Mouse (Mus musculus) liver, embryonic 13.5 days (tissue): ENCODE data around the gene Gm5934. TPM values are rescaled to one million over a fixed set of nuclear protein-coding genes. Genes with fewer than 3 reads are reported as not detected.
"Not testable (repeated sequence)": the region's sequence is repeated elsewhere in the genome, so short reads cannot be mapped to it uniquely, and the experiment has no call there.

ENCODE experiments used
- ATAC-seq: fragments of 200-750 bp; cut with Nextera tagmentation; 2 replicates; pipeline ENCODE4 v1.8.0; 2017; ENCODE audit warnings: low read depth, mild to moderate bottlenecking, moderate number of reproducible peaks, moderate library complexity
- DNase-seq: peaks from one replicate; pipeline ENCODE4 v3.0.0; 2022
- H3K27ac ChIP-seq: fragments of 300-500 bp; sonication (generic); 2 replicates; pipeline ENCODE4 v1.5.1; 2015; ENCODE audit warnings: moderate library complexity, mild to moderate bottlenecking, inconsistent platforms
- H3K27me3 ChIP-seq: fragments of 300-500 bp; sonication (generic); 2 replicates; pipeline ENCODE4 v1.6.1; 2015; ENCODE audit warnings: mild to moderate bottlenecking, inconsistent platforms
- H3K36me3 ChIP-seq: fragments of 300-500 bp; sonication (generic); 2 replicates; pipeline ENCODE4 v1.6.1; 2015; ENCODE audit warnings: mild to moderate bottlenecking, inconsistent platforms
- H3K4me1 ChIP-seq: fragments of 300-500 bp; sonication (generic); replicated peaks from 2 replicates; pipeline ENCODE4 v1.6.1; 2015; ENCODE audit warnings: inconsistent platforms
- H3K4me2 ChIP-seq: fragments of 300-500 bp; sonication (generic); 2 replicates; pipeline ENCODE4 v1.6.1; 2015; ENCODE audit warnings: inconsistent platforms, mild to moderate bottlenecking, moderate library complexity
- H3K4me3 ChIP-seq: fragments of 300-500 bp; sonication (generic); replicated peaks from 2 replicates; pipeline ENCODE4 v1.5.1; 2015; ENCODE audit warnings: mild to moderate bottlenecking, inconsistent platforms
- H3K9ac ChIP-seq: fragments of 300-500 bp; sonication (generic); 2 replicates; pipeline ENCODE4 v1.6.1; 2015; ENCODE audit warnings: mild to moderate bottlenecking, inconsistent platforms
- H3K9me3 ChIP-seq: fragments of 300-500 bp; sonication (generic); replicated peaks from 2 replicates; pipeline ENCODE4 v1.6.1; 2016; ENCODE audit warnings: inconsistent platforms
- WGBS: fragments of 180-500 bp; shearing (Covaris S2); methylation state at CpG from one replicate; pipeline ENCODE4 v1.1.7; 2015; ENCODE audit not compliant: insufficient replicate concordance; 5-methylcytosine and 5-hydroxymethylcytosine counted together
- polyA plus RNA-seq: library from polyadenylated mRNA; unstranded; fragments of >200 nt; fragmentation: Nextera tagmentation; extraction: Ambion mirVana; gene quantifications from 2 replicates; pipeline ENCODE4 v1.2.1, GENCODE M21; 2015

Gm5934 gene
- not detected in 2 replicates for polyA plus RNA-seq

- H3K27me3 ChIP-seq, H3K9ac ChIP-seq, DNase-seq, ATAC-seq, H3K4me3 ChIP-seq, H3K4me1 ChIP-seq, H3K36me3 ChIP-seq, H3K4me2 ChIP-seq, H3K27ac ChIP-seq, H3K9me3 ChIP-seq: not testable (repeated sequence)
- 62% methylated on average over 5 of the region's 5 CpGs for WGBS
Measured at GRCm38 (mm10) chrX:24500660-24501059, at the start of gene Gm5934. Gm5934 (minus strand) TSS chrX:24500760.

Other genes starting within 250 kb of the Gm5934 start
- gene Gm4297, start 74.1 kb upstream of the Gm5934 start, polyA plus RNA-seq = not detected in 2 replicates